Mouse (Mus musculus) liver, embryonic 14.5 days (tissue): Measurements from ENCODE around the gene 4930426L09Rik.

Experiments used
- CTCF ChIP-seq: IDR thresholded peaks from 2 replicates; pipeline ENCODE4 v1.5.1; 2016; ENCODE audit warnings: antibody characterized with exemption, low read depth, control low read depth
- EP300 ChIP-seq: IDR thresholded peaks from 2 replicates; pipeline ENCODE4 v1.6.1; 2016; ENCODE audit warnings: antibody characterized with exemption, low read depth

DNA sequence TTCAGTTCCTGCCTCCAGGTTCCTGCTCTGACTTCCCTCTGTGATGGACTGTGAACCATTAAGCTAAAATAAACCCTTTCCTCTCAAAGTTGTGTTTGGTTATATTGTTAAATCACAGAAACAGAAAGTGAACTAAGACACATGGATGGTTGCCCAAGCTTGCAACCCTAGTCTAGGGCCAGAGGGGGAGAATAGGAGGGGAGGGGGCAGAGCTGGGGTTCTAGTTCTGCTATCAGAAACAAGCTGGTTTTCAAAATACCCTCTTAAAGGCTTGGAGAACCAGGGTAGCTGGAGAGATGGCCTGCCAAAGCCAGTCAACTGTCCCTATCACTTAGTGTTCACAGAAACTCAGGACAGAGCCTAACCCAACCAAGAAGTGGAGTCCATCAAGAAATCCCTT, 14.6 kb upstream of the 4930426L09Rik start:
- no peak for TF ChIP-seq CTCF
- TF ChIP-seq EP300 = no peak
